Mouse (Mus musculus): ENCODE data around the gene Krtap10-4. TPM values are rescaled to one million over a fixed set of nuclear protein-coding genes. Genes with fewer than 3 reads are reported as not detected.

The Krtap10-4 gene
- polyA plus RNA-seq (2017; shearing (Covaris generic)): under 1 TPM in 1 of 2 experiments, not detected in 1; 0.21 TPM

DNA sequence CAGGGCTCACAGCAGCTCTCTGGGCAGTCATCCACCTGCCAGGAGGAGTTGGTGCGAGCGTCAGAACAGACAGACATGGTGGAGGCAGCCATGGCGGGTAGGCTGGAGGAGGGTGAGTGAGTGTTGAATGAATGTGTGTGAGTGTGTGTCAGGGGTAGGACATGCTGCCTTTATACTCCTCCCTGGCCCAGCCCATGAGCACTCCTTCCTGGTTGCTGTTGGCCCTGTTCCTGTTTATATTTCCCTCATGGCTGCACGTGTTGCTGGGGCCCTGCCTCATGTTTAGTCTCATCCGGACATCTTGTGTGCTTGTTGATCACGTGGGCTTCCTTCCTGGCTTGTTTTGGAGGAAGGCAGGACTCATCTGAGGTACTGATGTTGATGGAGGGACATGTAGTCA lies at the start of gene Krtap10-4:
Gene Krtap10-4, minus strand, starts transcription at position 145 of the 400 bp plus-strand sequence.

DNA sequence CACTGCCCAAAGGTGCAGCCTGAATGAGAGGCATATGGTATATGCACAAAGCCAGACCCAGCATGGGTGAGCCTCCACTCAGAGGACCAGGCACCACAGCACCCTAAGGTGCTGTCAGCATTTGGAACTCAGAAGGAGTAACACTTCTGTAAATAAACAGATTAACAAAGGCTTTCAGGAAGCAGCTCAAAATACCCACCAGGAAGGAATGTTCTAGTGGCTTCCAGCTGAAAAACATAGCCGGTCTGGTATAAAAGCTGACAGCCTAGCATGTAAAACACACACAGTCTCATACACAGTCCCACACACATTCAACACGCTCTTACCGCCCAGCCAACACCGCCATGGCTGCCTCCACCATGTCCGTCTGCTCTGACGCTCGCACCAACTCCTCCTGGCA lies 34.8 kb upstream of the Krtap10-4 start, which contains the start of gene Gm3285:
Gene Gm3285, plus strand, starts transcription at position 301 of the 400 bp plus-strand sequence.

DNA sequence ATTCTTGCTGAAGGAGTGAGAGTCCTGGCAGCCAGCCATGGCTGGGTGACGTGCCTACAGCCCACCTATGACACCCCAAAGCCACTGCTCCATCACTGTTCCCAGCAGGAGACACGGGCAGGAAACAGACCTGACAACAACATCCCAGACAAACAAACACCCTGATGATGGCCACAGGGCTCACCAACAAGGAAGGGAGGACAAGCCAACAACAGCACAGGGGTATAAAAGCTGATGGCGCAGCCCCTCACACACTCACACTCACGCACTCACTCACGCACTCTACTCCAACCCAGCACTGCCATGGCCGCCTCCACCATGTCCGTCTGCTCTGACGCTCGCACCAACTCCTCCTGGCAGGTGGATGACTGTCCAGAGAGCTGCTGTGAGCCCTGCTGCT lies 25.7 kb upstream of the Krtap10-4 start, which contains the start of gene Gm10318:
Gene Gm10318, plus strand, starts transcription at position 301 of the 400 bp plus-strand sequence.

DNA sequence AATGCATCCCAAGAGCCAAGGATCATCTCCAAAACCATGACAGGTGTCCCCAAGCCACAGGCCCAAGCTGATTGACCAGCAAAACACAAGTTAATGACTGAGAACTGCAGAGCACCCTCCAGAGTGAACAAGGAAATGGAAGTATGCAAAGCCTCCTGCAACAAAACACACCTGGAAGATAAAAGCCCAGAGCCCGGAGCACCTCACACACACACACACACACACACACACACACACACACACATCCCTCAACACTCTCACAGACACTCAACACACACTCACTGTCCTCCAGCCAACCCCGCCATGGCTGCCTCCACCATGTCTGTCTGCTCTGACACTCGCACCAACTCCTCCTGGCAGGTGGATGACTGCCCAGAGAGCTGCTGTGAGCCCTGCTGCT lies 19.6 kb upstream of the Krtap10-4 start, which contains the start of gene Gm36176:
Gene Gm36176, plus strand, starts transcription at position 301 of the 400 bp plus-strand sequence.

DNA sequence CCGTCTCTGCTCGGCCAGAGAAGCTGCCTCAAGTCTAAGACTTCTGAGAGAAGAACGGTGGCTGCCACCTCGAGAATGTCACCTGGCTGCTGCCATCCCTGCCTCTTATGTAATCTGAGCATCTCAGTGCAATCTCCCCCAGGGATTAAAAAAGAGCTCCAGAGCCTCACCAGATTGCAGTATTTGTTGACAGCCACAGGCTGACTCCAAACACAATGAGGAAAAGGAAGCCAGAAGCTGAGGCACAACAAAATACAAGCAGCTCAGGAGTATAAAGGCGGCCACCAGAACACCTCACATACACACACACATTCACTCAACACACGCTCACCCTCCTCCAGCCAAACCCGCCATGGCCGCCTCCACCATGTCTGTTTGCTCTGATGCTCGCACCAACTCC lies 8.8 kb upstream of the Krtap10-4 start, which contains the start of gene Krtap10-10:
Gene Krtap10-10, plus strand, starts transcription at position 301 of the 400 bp plus-strand sequence.

DNA sequence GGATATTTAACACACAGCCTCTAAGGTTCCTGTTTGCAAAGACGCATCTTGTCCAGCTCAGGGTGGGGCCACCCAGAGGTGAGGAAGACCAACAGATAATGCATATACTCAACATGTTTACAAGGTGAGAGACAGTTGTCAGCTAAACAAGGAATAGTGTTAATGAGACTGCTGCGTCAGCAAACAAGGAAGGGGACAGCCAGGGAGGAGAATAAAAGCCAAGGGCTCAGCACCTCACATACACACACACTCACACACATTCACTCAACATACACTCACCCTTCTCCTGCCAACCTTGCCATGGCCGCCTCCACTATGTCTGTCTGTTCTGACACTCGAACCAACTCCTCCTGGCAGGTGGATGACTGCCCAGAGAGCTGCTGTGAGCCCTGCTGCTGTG lies 12.5 kb downstream of the Krtap10-4 start, which contains the start of gene Gm2696:
Gene Gm2696, plus strand, starts transcription at position 301 of the 400 bp plus-strand sequence.

DNA sequence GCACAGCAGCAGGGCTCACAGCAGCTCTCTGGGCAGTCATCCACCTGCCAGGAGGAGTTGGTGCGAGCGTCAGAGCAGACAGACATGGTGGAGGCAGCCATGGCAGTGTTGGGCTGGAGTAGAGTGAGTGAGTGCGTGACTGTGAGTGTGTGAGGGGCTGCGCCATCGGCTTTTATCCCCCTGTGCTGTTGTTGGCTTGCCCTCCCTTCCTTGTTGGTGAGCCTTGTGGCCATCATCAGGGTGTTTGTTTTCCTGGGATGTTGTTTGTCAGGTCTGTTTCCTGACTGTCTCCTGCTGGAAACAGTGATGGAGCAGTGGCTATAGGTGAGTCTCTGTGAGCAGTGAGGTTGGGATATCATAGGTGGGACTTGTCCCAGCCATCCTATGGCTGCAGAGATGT lies 15.2 kb downstream of the Krtap10-4 start, which contains the start of gene Gm9507:
Gene Gm9507, minus strand, starts transcription at position 101 of the 400 bp plus-strand sequence.

DNA sequence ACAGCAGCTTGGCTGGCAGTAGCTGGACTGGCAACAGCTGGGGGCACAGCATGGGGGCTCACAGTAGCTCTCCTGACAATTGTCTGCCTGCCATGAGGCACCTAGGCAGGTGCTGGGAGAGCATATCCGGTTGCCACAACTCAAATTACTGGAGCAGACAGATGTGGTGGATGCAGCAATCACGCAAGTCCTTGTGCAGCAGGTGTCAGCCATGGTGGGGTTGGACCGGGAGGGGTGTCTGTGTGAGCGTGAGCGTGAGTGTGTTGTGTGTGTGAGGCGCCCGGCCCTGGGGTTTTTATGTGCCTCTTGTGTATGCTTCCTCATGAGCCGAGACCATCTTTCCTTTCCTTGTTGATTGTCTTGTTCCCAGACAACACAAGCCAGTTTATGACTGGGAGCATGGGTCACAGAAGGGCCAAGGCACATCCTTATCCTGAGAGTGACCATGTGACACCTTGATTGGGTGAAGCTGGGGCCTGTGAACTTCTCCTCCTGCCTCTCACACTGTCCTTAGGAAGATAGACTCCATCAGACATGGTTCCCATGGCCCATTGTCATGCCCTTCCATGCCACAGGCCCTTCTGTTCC lies 27.9 kb downstream of the Krtap10-4 start, which contains the start of gene Gm19668:
Gene Gm19668, minus strand, starts transcription at position 213 of the 588 bp plus-strand sequence.

DNA sequence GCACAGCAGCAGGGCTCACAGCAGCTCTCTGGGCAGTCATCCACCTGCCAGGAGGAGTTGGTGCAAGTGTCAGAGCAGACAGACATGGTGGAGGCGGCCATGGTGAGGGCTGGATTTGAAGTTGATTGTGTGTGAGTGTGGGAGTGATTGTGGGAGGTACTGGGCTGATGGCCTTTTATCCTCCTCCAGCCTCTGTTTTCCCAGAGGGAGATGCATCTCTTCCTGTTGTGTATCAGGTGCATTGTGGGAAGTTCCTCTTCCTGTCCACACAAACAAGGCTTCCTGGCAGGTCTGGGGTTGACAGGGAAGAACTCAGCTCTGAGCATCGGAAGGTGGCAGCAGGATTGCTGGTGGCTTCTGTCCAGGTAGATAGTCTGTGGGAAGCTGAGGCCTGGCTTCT lies 31.9 kb downstream of the Krtap10-4 start, which contains the start of gene Gm9639:
Gene Gm9639, minus strand, starts transcription at position 101 of the 400 bp plus-strand sequence.

DNA sequence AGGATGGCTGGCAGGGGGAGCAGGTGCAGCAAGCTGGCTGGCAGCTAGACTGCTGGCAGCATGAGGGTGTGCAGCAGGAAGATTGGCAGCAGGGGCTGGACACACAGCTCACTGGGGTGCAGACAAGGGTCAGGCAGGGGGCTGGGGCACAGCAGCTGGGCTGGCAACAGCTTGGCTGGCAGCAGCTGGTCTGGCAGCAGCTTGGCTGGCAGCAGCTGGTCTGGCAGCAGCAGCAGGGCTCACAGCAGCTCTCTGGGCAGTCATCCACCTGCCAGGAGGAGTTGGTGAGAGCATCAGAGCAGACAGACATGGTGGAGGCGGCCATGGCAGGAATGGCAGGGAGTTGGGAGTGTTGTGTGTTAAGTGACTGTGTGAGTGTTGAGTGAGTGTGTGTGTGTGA lies 39.0 kb downstream of the Krtap10-4 start, which contains the start of gene Gm7137:
Gene Gm7137, minus strand, starts transcription at position 325 of the 400 bp plus-strand sequence.

DNA sequence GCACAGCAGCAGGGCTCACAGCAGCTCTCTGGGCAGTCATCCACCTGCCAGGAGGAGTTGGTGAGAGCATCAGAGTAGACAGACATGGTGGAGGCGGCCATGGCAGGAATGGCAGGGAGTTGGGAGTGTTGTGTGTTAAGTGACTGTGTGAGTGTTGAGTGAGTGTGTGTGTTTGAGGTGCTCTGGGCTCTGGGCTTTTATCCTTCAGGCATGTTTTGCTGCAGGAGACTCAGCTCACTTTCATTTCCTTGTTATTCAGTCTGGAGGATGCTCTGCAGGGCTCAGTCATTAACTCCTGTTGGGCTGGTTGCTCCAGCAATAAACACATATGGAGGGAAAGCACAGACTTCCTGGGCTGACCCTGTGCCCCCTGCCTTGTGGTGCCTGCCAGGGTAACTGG lies 44.5 kb downstream of the Krtap10-4 start, which contains the start of gene Gm3250:
Gene Gm3250, minus strand, starts transcription at position 101 of the 400 bp plus-strand sequence.

DNA sequence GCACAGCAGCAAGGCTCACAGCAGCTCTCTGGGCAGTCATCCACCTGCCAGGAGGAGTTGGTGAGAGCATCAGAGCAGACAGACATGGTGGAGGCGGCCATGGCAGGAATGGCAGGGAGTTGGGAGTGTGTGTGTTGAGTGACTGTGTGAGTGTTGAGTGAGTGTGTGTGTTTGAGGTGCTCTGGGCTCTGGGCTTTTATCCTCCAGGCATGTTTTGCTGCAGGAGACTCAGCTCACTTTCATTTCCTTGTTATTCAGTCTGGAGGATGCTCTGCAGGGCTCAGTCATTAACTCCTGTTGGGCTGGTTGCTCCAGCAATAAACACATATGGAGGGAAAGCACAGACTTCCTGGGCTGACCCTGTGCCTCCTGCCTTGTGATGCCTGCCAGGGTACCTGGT lies 50.1 kb downstream of the Krtap10-4 start, which contains the start of gene Gm7138:
Gene Gm7138, minus strand, starts transcription at position 101 of the 400 bp plus-strand sequence.

Other genes starting within 250 kb of the Krtap10-4 start
- gene Pttg1ip, start 245.4 kb downstream of the Krtap10-4 start, polyA plus RNA-seq (2017; shearing (Covaris generic)): 10 to 100 TPM; 80.5 to 89.8 TPM
- gene Sumo3, start 221.0 kb downstream of the Krtap10-4 start, polyA plus RNA-seq (2017; shearing (Covaris generic)): 100 to 1,000 TPM; 101 to 149 TPM
- not detected for gene Gm49325, start 220.9 kb downstream of the Krtap10-4 start, polyA plus RNA-seq (2017; shearing (Covaris generic))
- 10 to 100 TPM; 44.2 to 47.5 TPM for gene Ube2g2, start 204.8 kb downstream of the Krtap10-4 start, polyA plus RNA-seq (2017; shearing (Covaris generic))
- gene Tspear, start 140.5 kb downstream of the Krtap10-4 start, polyA plus RNA-seq (2017; shearing (Covaris generic)): under 1 TPM; 0.29 to 0.33 TPM
- gene Gm19402, start 136.3 kb downstream of the Krtap10-4 start, polyA plus RNA-seq (2017; shearing (Covaris generic)): not detected
- not detected for gene Gm9508, start 129.9 kb downstream of the Krtap10-4 start, polyA plus RNA-seq (2017; shearing (Covaris generic))
- not detected for gene Gm10272, start 120.5 kb downstream of the Krtap10-4 start, polyA plus RNA-seq (2017; shearing (Covaris generic))
- gene Gm10024, start 115.6 kb downstream of the Krtap10-4 start, polyA plus RNA-seq (2017; shearing (Covaris generic)): under 1 TPM in 1 of 2 experiments, not detected in 1; 0.65 TPM
- gene Gm10142, start 111.3 kb downstream of the Krtap10-4 start, polyA plus RNA-seq (2017; shearing (Covaris generic)): not detected
- not detected for gene Krtap12-1, start 106.5 kb downstream of the Krtap10-4 start, polyA plus RNA-seq (2017; shearing (Covaris generic))
- not detected for gene Gm10100, start 100.6 kb downstream of the Krtap10-4 start, polyA plus RNA-seq (2017; shearing (Covaris generic))
- not detected for gene Gm18596, start 84.5 kb downstream of the Krtap10-4 start, polyA plus RNA-seq (2017; shearing (Covaris generic))
- gene Gm9736, start 75.7 kb downstream of the Krtap10-4 start, polyA plus RNA-seq (2017; shearing (Covaris generic)): not detected
- gene Gm3233, start 67.4 kb downstream of the Krtap10-4 start, polyA plus RNA-seq (2017; shearing (Covaris generic)): not detected
- gene Gm3238, start 55.8 kb downstream of the Krtap10-4 start, polyA plus RNA-seq (2017; shearing (Covaris generic)): not detected
- not detected for gene Gm7138, start 50.2 kb downstream of the Krtap10-4 start, polyA plus RNA-seq (2017; shearing (Covaris generic))
- not detected for gene Gm3250, start 44.6 kb downstream of the Krtap10-4 start, polyA plus RNA-seq (2017; shearing (Covaris generic))
- gene Gm7137, start 38.9 kb downstream of the Krtap10-4 start, polyA plus RNA-seq (2017; shearing (Covaris generic)): not detected
- gene Gm9639, start 32.0 kb downstream of the Krtap10-4 start, polyA plus RNA-seq (2017; shearing (Covaris generic)): not detected
- gene Gm19668, start 28.0 kb downstream of the Krtap10-4 start, polyA plus RNA-seq (2017; shearing (Covaris generic)): not detected
- not detected for gene Gm9507, start 15.3 kb downstream of the Krtap10-4 start, polyA plus RNA-seq (2017; shearing (Covaris generic))
- gene Gm2696, start 12.4 kb downstream of the Krtap10-4 start, polyA plus RNA-seq (2017; shearing (Covaris generic)): not detected
- gene Krtap10-10, start 8.9 kb upstream of the Krtap10-4 start, polyA plus RNA-seq (2017; shearing (Covaris generic)): not detected
- not detected for gene Gm36176, start 19.7 kb upstream of the Krtap10-4 start, polyA plus RNA-seq (2017; shearing (Covaris generic))
- gene Gm10318, start 25.8 kb upstream of the Krtap10-4 start, polyA plus RNA-seq (2017; shearing (Covaris generic)): not detected
- gene Gm3285, start 34.9 kb upstream of the Krtap10-4 start, polyA plus RNA-seq (2017; shearing (Covaris generic)): not detected
- under 1 TPM in 1 of 2 experiments, not detected in 1; 0.22 TPM for gene Lrrc3, start 75.4 kb upstream of the Krtap10-4 start, polyA plus RNA-seq (2017; shearing (Covaris generic))
- 1 to 10 TPM; 1.2 to 1.7 TPM for gene Trpm2, start 143.5 kb upstream of the Krtap10-4 start, polyA plus RNA-seq (2017; shearing (Covaris generic))
- gene 1810043G02Rik, start 151.4 kb upstream of the Krtap10-4 start, polyA plus RNA-seq (2017; shearing (Covaris generic)): 10 to 100 TPM in 1 of 2 experiments, 1 to 10 TPM in 1; 5.0 to 11.3 TPM
- gene Pfkl, start 183.0 kb upstream of the Krtap10-4 start, polyA plus RNA-seq (2017; shearing (Covaris generic)): 10 to 100 TPM; 53.8 to 58.8 TPM
- under 1 TPM in 1 of 2 experiments, not detected in 1; 0.20 TPM for gene Dnmt3l, start 214.9 kb upstream of the Krtap10-4 start, polyA plus RNA-seq (2017; shearing (Covaris generic))
- gene Aire, start 216.5 kb upstream of the Krtap10-4 start, polyA plus RNA-seq (2017; shearing (Covaris generic)): 1 to 10 TPM in 1 of 2 experiments, under 1 TPM in 1; 0.21 to 1.5 TPM
- gene Icosl, start 242.2 kb upstream of the Krtap10-4 start, polyA plus RNA-seq (2017; shearing (Covaris generic)): 10 to 100 TPM in 1 of 2 experiments, 1 to 10 TPM in 1; 5.3 to 11.4 TPM